Mouse (Mus musculus): ENCODE data around the gene Txnip. TPM values are rescaled to one million over a fixed set of nuclear protein-coding genes. Genes with fewer than 3 reads are reported as not detected.

The Txnip gene
- polyA plus RNA-seq, 1 experiment from 2014 or later, result 59.9 TPM

- no peak for DNase-seq (ENCODE audit: low spot score)
- peaks cover 38% of the 10 kb centered on the region for H3K4me1 ChIP-seq
- no peak overlapping the region; the same call in 1 of the 2 replicates for H3K4me3 ChIP-seq
These were observed 2.6 kb upstream of the Txnip start for GRCm38 (mm10) chr3:96555041-96555596.

GRCm38 (mm10) chr3:96555999-96556614 is 1.6 kb upstream of the Txnip start:
- Histone ChIP-seq H3K36me3 (peaks cover 24% of the 10 kb centered on the region), H3K27ac (peak overlapping the region; percentile 92), H3K27me3 (ENCODE audit: insufficient read depth, poor library complexity, severe bottlenecking) (no peaks in the 10 kb centered on the region), H3K4me1 (peaks cover 43% of the 10 kb centered on the region), H3K4me3 (peak overlapping the region; percentile 83), H3K9me3 (no peaks in the 10 kb centered on the region)
- 74% methylated on average over 15 of the region's 15 CpGs for WGBS
- no peak for DNase-seq (ENCODE audit: low spot score)

More at GRCm38 (mm10) chr3:96555041-96555596, 2.6 kb upstream of the Txnip start:
- peaks cover 14% of the 10 kb centered on the region for H3K36me3 ChIP-seq
- WGBS, result 59% methylated on average over 12 of the region's 12 CpGs
- H3K27ac ChIP-seq, result peak overlapping the region; percentile 92
- H3K9me3 ChIP-seq, result no peaks in the 10 kb centered on the region
- H3K27me3 ChIP-seq (ENCODE audit: insufficient read depth, poor library complexity, severe bottlenecking), result no peaks in the 10 kb centered on the region

- WGBS, result 3% methylated on average over 22 of the region's 22 CpGs
These were observed 814 bp upstream of the Txnip start for GRCm38 (mm10) chr3:96556651-96557635.

GRCm38 (mm10) chr3:96558159-96558558 is 402 bp downstream of the Txnip start:
- no peak for DNase-seq (ENCODE audit: low spot score)
- peaks cover 45% of the 10 kb centered on the region for H3K4me1 ChIP-seq
- peaks cover 28% of the 10 kb centered on the region for H3K36me3 ChIP-seq
- H3K9me3 ChIP-seq, result no peaks in the 10 kb centered on the region
- peak overlapping the region; percentile 83 for H3K4me3 ChIP-seq
- H3K27ac ChIP-seq, result peak overlapping the region; percentile 92
- no peaks in the 10 kb centered on the region for H3K27me3 ChIP-seq (ENCODE audit: insufficient read depth, poor library complexity, severe bottlenecking)
- 0% methylated on average over 17 of the region's 17 CpGs for WGBS

More at GRCm38 (mm10) chr3:96556651-96557635, 814 bp upstream of the Txnip start:
- Histone ChIP-seq H3K4me1 (peaks cover 45% of the 10 kb centered on the region), H3K27me3 (ENCODE audit: insufficient read depth, poor library complexity, severe bottlenecking) (no peaks in the 10 kb centered on the region), H3K9me3 (no peaks in the 10 kb centered on the region), H3K4me3 (peak overlapping the region; percentile 83), H3K27ac (peak overlapping the region; percentile 92), H3K36me3 (peaks cover 28% of the 10 kb centered on the region)
- no peak for DNase-seq (ENCODE audit: low spot score)

GRCm38 (mm10) chr3:96558668-96559196 is 975 bp downstream of the Txnip start:
- no peaks in the 10 kb centered on the region for H3K27me3 ChIP-seq (ENCODE audit: insufficient read depth, poor library complexity, severe bottlenecking)
- H3K9me3 ChIP-seq, result no peaks in the 10 kb centered on the region
- peaks cover 47% of the 10 kb centered on the region for H3K4me1 ChIP-seq
- peak overlapping the region; percentile 92 for H3K27ac ChIP-seq
- DNase-seq (ENCODE audit: low spot score), result no peak
- WGBS, result 36% methylated on average over 10 of the region's 10 CpGs
- peak overlapping the region; percentile 83 for H3K4me3 ChIP-seq
- H3K36me3 ChIP-seq, result peaks cover 28% of the 10 kb centered on the region

- DNase-seq (ENCODE audit: low spot score), result no peak
- 67% methylated on average over 12 of the region's 12 CpGs for WGBS
- no peaks in the 10 kb centered on the region for H3K27me3 ChIP-seq (ENCODE audit: insufficient read depth, poor library complexity, severe bottlenecking)
- H3K9me3 ChIP-seq, result no peaks in the 10 kb centered on the region
- peaks cover 54% of the 10 kb centered on the region for H3K4me1 ChIP-seq
- peaks cover 28% of the 10 kb centered on the region for H3K36me3 ChIP-seq
- H3K27ac ChIP-seq, result peak overlapping the region; percentile 92
- H3K4me3 ChIP-seq, result peak overlapping the region; percentile 83
These were observed 1.7 kb downstream of the Txnip start for GRCm38 (mm10) chr3:96559398-96559910.

- no peaks in the 10 kb centered on the region for H3K27me3 ChIP-seq (ENCODE audit: insufficient read depth, poor library complexity, severe bottlenecking)
- H3K9me3 ChIP-seq, result no peaks in the 10 kb centered on the region
- no peak for DNase-seq (ENCODE audit: low spot score)
- peak overlapping the region; percentile 17; the same call in 1 of the 2 replicates for H3K27ac ChIP-seq
- H3K4me3 ChIP-seq, result peak overlapping the region; percentile 83
- WGBS, result 73% methylated on average over 23 of the region's 23 CpGs
- H3K4me1 ChIP-seq, result peaks cover 53% of the 10 kb centered on the region
- peaks cover 28% of the 10 kb centered on the region for H3K36me3 ChIP-seq
These were observed 2.4 kb downstream of the Txnip start for GRCm38 (mm10) chr3:96559911-96560850.

GRCm38 (mm10) chr3:96560881-96561668 is 3.3 kb downstream of the Txnip start:
- Histone ChIP-seq H3K27me3 (ENCODE audit: insufficient read depth, poor library complexity, severe bottlenecking) (no peaks in the 10 kb centered on the region), H3K9me3 (no peaks in the 10 kb centered on the region), H3K4me1 (peaks cover 47% of the 10 kb centered on the region), H3K27ac (peak overlapping the region; percentile 54; the same call in 1 of the 2 replicates), H3K4me3 (peak overlapping the region; percentile 83), H3K36me3 (peaks cover 28% of the 10 kb centered on the region)
- 81% methylated on average over 9 of the region's 9 CpGs for WGBS
- DNase-seq (ENCODE audit: low spot score), result no peak

GRCm38 (mm10) chr3:96561946-96562681 is 4.4 kb downstream of the Txnip start:
- H3K27ac ChIP-seq, result no peak overlapping the region; the same call in 1 of the 2 replicates
- DNase-seq (ENCODE audit: low spot score), result no peak
- H3K4me3 ChIP-seq, result peak overlapping the region; percentile 2; the same call in 1 of the 2 replicates
- peaks cover 45% of the 10 kb centered on the region for H3K4me1 ChIP-seq
- H3K9me3 ChIP-seq, result no peaks in the 10 kb centered on the region
- H3K36me3 ChIP-seq, result peaks cover 28% of the 10 kb centered on the region
- WGBS, result 60% methylated on average over 10 of the region's 10 CpGs
- H3K27me3 ChIP-seq (ENCODE audit: insufficient read depth, poor library complexity, severe bottlenecking), result no peaks in the 10 kb centered on the region

- H3K27me3 ChIP-seq (ENCODE audit: insufficient read depth, poor library complexity, severe bottlenecking), result no peaks in the 10 kb centered on the region
- H3K27ac ChIP-seq, result no peak overlapping the region
- no peak overlapping the region for H3K4me3 ChIP-seq
- peaks cover 45% of the 10 kb centered on the region for H3K4me1 ChIP-seq
- peaks cover 28% of the 10 kb centered on the region for H3K36me3 ChIP-seq
- DNase-seq (ENCODE audit: low spot score), result no peak
- WGBS, result 94% methylated on average over 8 of the region's 8 CpGs
- H3K9me3 ChIP-seq, result no peaks in the 10 kb centered on the region
These were observed 5.5 kb downstream of the Txnip start for GRCm38 (mm10) chr3:96563267-96563666.
